Mouse (Mus musculus) kidney, adult 2 months (tissue): ENCODE measurements around the gene Prlh.

Experiments
- CTCF ChIP-seq: fragments of 200-500 bp; conservative IDR thresholded peaks from 2 replicates; pipeline ENCODE4 v1.5.1; 2011; ENCODE audit warnings: low read depth, mild to moderate bottlenecking, control low read depth, low read length, moderate library complexity, mixed read lengths; ENCODE audit not compliant: insufficient read depth, insufficient read length
- POLR2A ChIP-seq: fragments of 200-500 bp; IDR thresholded peaks from one replicate; pipeline ENCODE4 v1.6.1; 2011; ENCODE audit warnings: low read depth, low read length, control low read depth

DNA sequence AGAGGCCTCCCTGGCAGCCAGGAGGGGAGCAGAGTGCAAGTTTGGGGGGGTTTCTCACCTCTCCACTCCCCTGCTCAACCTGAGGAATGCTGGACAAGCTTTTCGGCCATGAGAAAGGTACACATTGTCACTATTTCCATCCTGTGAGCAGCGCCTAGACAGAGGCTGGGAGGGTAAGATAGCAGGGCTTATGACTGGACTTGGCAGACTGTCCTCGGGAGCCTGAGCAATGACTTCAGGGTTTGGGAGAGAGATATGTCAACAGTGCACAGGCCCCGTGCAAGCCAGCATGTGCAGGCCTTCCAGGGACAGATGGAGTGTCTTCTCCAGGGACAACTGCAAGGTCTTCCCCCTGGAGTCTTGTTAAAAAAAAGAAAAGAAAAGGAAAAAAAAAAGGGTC is 12.9 kb upstream of the Prlh start:
- TF ChIP-seq POLR2A (no peak), CTCF (no peak)
